Mouse (Mus musculus): ENCODE measurements around the gene Pim2. TPM values are rescaled to one million over a fixed set of nuclear protein-coding genes. Genes with fewer than 3 reads are reported as not detected.
"Not testable (repeated sequence)": the region's sequence is repeated elsewhere in the genome, so short reads cannot be mapped to it uniquely, and the experiment has no call there.

Pim2 gene
- polyA plus RNA-seq, 1 experiment from 2014 or later, result 7.8 TPM

- Histone ChIP-seq H3K9ac (ENCODE audit: low read length) (peak within 1 kb of the TSS; percentile 26), H3K4me3 (ENCODE audit: low read depth, low read length) (peak within 1 kb of the TSS; percentile 52), H3K9me3 (ENCODE audit: control insufficient read depth, low read length) (no peaks in the 10 kb centered on the region), H3K27me3 (ENCODE audit: control insufficient read depth, insufficient read depth, low read length) (no peaks in the 10 kb centered on the region), H3K27ac (ENCODE audit: low read depth, low read length) (peak within 1 kb of the TSS; percentile 60; the same call in 1 of the 2 replicates), H3K4me1 (ENCODE audit: control insufficient read depth, insufficient read depth, low read length) (no peaks in the 10 kb centered on the region), H3K36me3 (ENCODE audit: control insufficient read depth, insufficient read depth, low read length) (no peaks in the 10 kb centered on the region), H3K4me2 (ENCODE audit: low read depth) (peak within 1 kb of the TSS; percentile 44)
- DNase-seq (ENCODE audit: low spot score), result peak; percentile 74
- WGBS, result 15% methylated on average over 49 of the region's 49 CpGs
- ATAC-seq (ENCODE audit: insufficient read depth, low FRiP score, low TSS enrichment), result peak; percentile 86
Observed at GRCm38 (mm10) chrX:7883841-7884567, 5.9 kb downstream of the Pim2 start, which contains the start of gene Slc35a2. TSS of gene Slc35a2 (plus strand) at chrX:7884028.

- H3K9me3 ChIP-seq (ENCODE audit: control insufficient read depth, low read length), result no peaks in the 10 kb centered on the region
- WGBS, result 32% methylated on average over 13 of the region's 13 CpGs
- no peaks in the 10 kb centered on the region; the same call in 1 of the 2 replicates for H3K36me3 ChIP-seq (ENCODE audit: control insufficient read depth, insufficient read depth, low read length)
Observed at GRCm38 (mm10) chrX:7898211-7898610, 20.1 kb downstream of the Pim2 start.

GRCm38 (mm10) chrX:7898880-7899874, 21.1 kb downstream of the Pim2 start, which contains the start of the genes Pqbp1 and Timm17b:
TSS of gene Pqbp1 (minus strand) at chrX:7899269.
TSS of gene Timm17b (plus strand) at chrX:7899357.
- WGBS, result 14% methylated on average over 62 of the region's 62 CpGs
- Histone ChIP-seq H3K4me2 (ENCODE audit: low read depth) (peak within 1 kb of the TSS; percentile 49), H3K9me3 (ENCODE audit: control insufficient read depth, low read length) (no peaks in the 10 kb centered on the region), H3K4me3 (ENCODE audit: low read depth, low read length) (peak within 1 kb of the TSS; percentile 54), H3K27me3 (ENCODE audit: control insufficient read depth, insufficient read depth, low read length) (no peaks in the 10 kb centered on the region), H3K27ac (ENCODE audit: low read depth, low read length) (0 out of 2 replicates have a peak within 1 kb of the TSS, but pooled peaks have one; percentile 56), H3K9ac (ENCODE audit: low read length) (peak within 1 kb of the TSS; percentile 58), H3K36me3 (ENCODE audit: control insufficient read depth, insufficient read depth, low read length) (no peaks in the 10 kb centered on the region; the same call in 1 of the 2 replicates), H3K4me1 (ENCODE audit: control insufficient read depth, insufficient read depth, low read length) (no peaks in the 10 kb centered on the region)
- peak; percentile 99 for ATAC-seq (ENCODE audit: insufficient read depth, low FRiP score, low TSS enrichment)
- DNase-seq (ENCODE audit: low spot score), result peak; percentile 89

More at GRCm38 (mm10) chrX:7898211-7898610, 20.1 kb downstream of the Pim2 start:
- Histone ChIP-seq H3K9ac (ENCODE audit: low read length) (peak overlapping the region; percentile 58), H3K4me2 (ENCODE audit: low read depth) (peak overlapping the region; percentile 45), H3K27ac (ENCODE audit: low read depth, low read length) (no peak overlapping the region), H3K4me3 (ENCODE audit: low read depth, low read length) (peak overlapping the region; percentile 54), H3K27me3 (ENCODE audit: control insufficient read depth, insufficient read depth, low read length) (no peaks in the 10 kb centered on the region), H3K4me1 (ENCODE audit: control insufficient read depth, insufficient read depth, low read length) (no peaks in the 10 kb centered on the region)
- ATAC-seq (ENCODE audit: insufficient read depth, low FRiP score, low TSS enrichment) (no peak), DNase-seq (ENCODE audit: low spot score) (no peak)

GRCm38 (mm10) chrX:7904441-7904840, 26.4 kb downstream of the Pim2 start:
- H3K4me1 ChIP-seq (ENCODE audit: control insufficient read depth, insufficient read depth, low read length), result no peaks in the 10 kb centered on the region
- DNase-seq (ENCODE audit: low spot score), result no peak
- no peak overlapping the region for H3K4me2 ChIP-seq (ENCODE audit: low read depth)
- no peaks in the 10 kb centered on the region for H3K9me3 ChIP-seq (ENCODE audit: control insufficient read depth, low read length)
- no peak overlapping the region for H3K27ac ChIP-seq (ENCODE audit: low read depth, low read length)
- H3K27me3 ChIP-seq (ENCODE audit: control insufficient read depth, insufficient read depth, low read length), result no peaks in the 10 kb centered on the region
- no peak overlapping the region for H3K9ac ChIP-seq (ENCODE audit: low read length)
- ATAC-seq (ENCODE audit: insufficient read depth, low FRiP score, low TSS enrichment), result no peak
- no peaks in the 10 kb centered on the region; the same call in 1 of the 2 replicates for H3K36me3 ChIP-seq (ENCODE audit: control insufficient read depth, insufficient read depth, low read length)
- no peak overlapping the region for H3K4me3 ChIP-seq (ENCODE audit: low read depth, low read length)
- 92% methylated on average over 5 of the region's 5 CpGs for WGBS

- no peaks in the 10 kb centered on the region for H3K27me3 ChIP-seq (ENCODE audit: control insufficient read depth, insufficient read depth, low read length)
- ATAC-seq (ENCODE audit: insufficient read depth, low FRiP score, low TSS enrichment) (no peak), DNase-seq (ENCODE audit: low spot score) (no peak)
- H3K4me1 ChIP-seq (ENCODE audit: control insufficient read depth, insufficient read depth, low read length), result no peaks in the 10 kb centered on the region
- H3K27ac ChIP-seq (ENCODE audit: low read depth, low read length), result no peak within 1 kb of the TSS
- H3K36me3 ChIP-seq (ENCODE audit: control insufficient read depth, insufficient read depth, low read length), result no peaks in the 10 kb centered on the region; the same call in 1 of the 2 replicates
- no peak within 1 kb of the TSS for H3K4me2 ChIP-seq (ENCODE audit: low read depth)
- H3K4me3 ChIP-seq (ENCODE audit: low read depth, low read length), result no peak within 1 kb of the TSS
- H3K9ac ChIP-seq (ENCODE audit: low read length), result no peak within 1 kb of the TSS
- WGBS, result 83% methylated on average over 5 of the region's 5 CpGs
- no peaks in the 10 kb centered on the region for H3K9me3 ChIP-seq (ENCODE audit: control insufficient read depth, low read length)
Observed at GRCm38 (mm10) chrX:7907735-7908134, 29.7 kb downstream of the Pim2 start, which contains the start of gene Gm10491. TSS of gene Gm10491 (minus strand) at chrX:7907835.

- H3K4me3 ChIP-seq (ENCODE audit: low read depth, low read length); H3K4me2 ChIP-seq (ENCODE audit: low read depth); H3K27me3 ChIP-seq (ENCODE audit: control insufficient read depth, insufficient read depth, low read length); ATAC-seq (ENCODE audit: insufficient read depth, low FRiP score, low TSS enrichment); H3K4me1 ChIP-seq (ENCODE audit: control insufficient read depth, insufficient read depth, low read length); H3K36me3 ChIP-seq (ENCODE audit: control insufficient read depth, insufficient read depth, low read length); H3K27ac ChIP-seq (ENCODE audit: low read depth, low read length); H3K9me3 ChIP-seq (ENCODE audit: control insufficient read depth, low read length); DNase-seq (ENCODE audit: low spot score); H3K9ac ChIP-seq (ENCODE audit: low read length): not testable (repeated sequence)
- WGBS, result 85% methylated on average over 4 of the region's 4 CpGs
Observed at GRCm38 (mm10) chrX:7909242-7909641, 31.2 kb downstream of the Pim2 start, which contains the start of gene Gm10490. TSS of gene Gm10490 (plus strand) at chrX:7909542.

- 68% methylated on average over 6 of the region's 6 CpGs for WGBS
Observed at GRCm38 (mm10) chrX:7910473-7910872, 32.4 kb downstream of the Pim2 start.

GRCm38 (mm10) chrX:7915669-7916068, 37.6 kb downstream of the Pim2 start:
- 18% methylated on average over 3 of the region's 3 CpGs for WGBS
- H3K4me2 ChIP-seq (ENCODE audit: low read depth); H3K9ac ChIP-seq (ENCODE audit: low read length); H3K27me3 ChIP-seq (ENCODE audit: control insufficient read depth, insufficient read depth, low read length); DNase-seq (ENCODE audit: low spot score); H3K27ac ChIP-seq (ENCODE audit: low read depth, low read length); H3K4me1 ChIP-seq (ENCODE audit: control insufficient read depth, insufficient read depth, low read length); ATAC-seq (ENCODE audit: insufficient read depth, low FRiP score, low TSS enrichment); H3K4me3 ChIP-seq (ENCODE audit: low read depth, low read length); H3K9me3 ChIP-seq (ENCODE audit: control insufficient read depth, low read length); H3K36me3 ChIP-seq (ENCODE audit: control insufficient read depth, insufficient read depth, low read length): not testable (repeated sequence)

More at GRCm38 (mm10) chrX:7910473-7910872, 32.4 kb downstream of the Pim2 start:
- Histone ChIP-seq H3K27ac (ENCODE audit: low read depth, low read length) (no peak overlapping the region), H3K9me3 (ENCODE audit: control insufficient read depth, low read length) (no peaks in the 10 kb centered on the region), H3K27me3 (ENCODE audit: control insufficient read depth, insufficient read depth, low read length) (no peaks in the 10 kb centered on the region), H3K4me1 (ENCODE audit: control insufficient read depth, insufficient read depth, low read length) (no peaks in the 10 kb centered on the region), H3K36me3 (ENCODE audit: control insufficient read depth, insufficient read depth, low read length) (no peaks in the 10 kb centered on the region; the same call in 1 of the 2 replicates), H3K4me2 (ENCODE audit: low read depth) (no peak overlapping the region), H3K9ac (ENCODE audit: low read length) (no peak overlapping the region), H3K4me3 (ENCODE audit: low read depth, low read length) (no peak overlapping the region)
- ATAC-seq (ENCODE audit: insufficient read depth, low FRiP score, low TSS enrichment) (no peak), DNase-seq (ENCODE audit: low spot score) (no peak)
